Mouse (Mus musculus) lung, postnatal 0 days (tissue): ENCODE measurements at regions not wholly inside any gene's neighbourhood (a gene's known extent, or its start where the extent isn't known, plus 50 kb on each side); places are given as distances from the start of the nearest gene placed in this dataset.

ENCODE experiments used
- ATAC-seq: fragments of 200-750 bp; cut with Nextera tagmentation; 2 replicates; pipeline ENCODE4 v1.8.0; 2017; ENCODE audit warnings: moderate library complexity
- DNase-seq: peaks from one replicate; pipeline ENCODE4 v3.0.0-alpha.2; 2016; ENCODE audit warnings: low spot score
- H3K27ac ChIP-seq: fragments of 300-500 bp; sonication (generic); 2 replicates; pipeline ENCODE4 v1.5.1; 2014; ENCODE audit warnings: antibody characterized with exemption, mild to moderate bottlenecking, low read length, mixed read lengths
- H3K27me3 ChIP-seq: fragments of 300-500 bp; sonication (generic); replicated peaks from 2 replicates; pipeline ENCODE4 v1.6.1; 2014; ENCODE audit warnings: low read length, mixed read lengths; ENCODE audit not compliant: insufficient read depth
- H3K36me3 ChIP-seq: fragments of 300-500 bp; sonication (generic); 2 replicates; pipeline ENCODE4 v1.6.1; 2014; ENCODE audit warnings: low read length, mixed read lengths; ENCODE audit not compliant: insufficient read depth
- H3K4me1 ChIP-seq: fragments of 300-500 bp; sonication (generic); 2 replicates; pipeline ENCODE4 v1.6.1; 2014; ENCODE audit warnings: antibody characterized with exemption, low read depth, low read length, mixed read lengths; ENCODE audit not compliant: insufficient read depth
- H3K4me2 ChIP-seq: fragments of 300-500 bp; sonication (generic); replicated peaks from 2 replicates; pipeline ENCODE4 v1.6.1; 2014; ENCODE audit warnings: low read depth, mild to moderate bottlenecking, low read length, moderate library complexity, mixed read lengths
- H3K4me3 ChIP-seq: fragments of 300-500 bp; sonication (generic); 2 replicates; pipeline ENCODE4 v1.5.1; 2014; ENCODE audit warnings: low read depth, low read length
- H3K9ac ChIP-seq: fragments of 300-500 bp; sonication (generic); replicated peaks from 2 replicates; pipeline ENCODE4 v1.6.1; 2014; ENCODE audit warnings: low read depth, mild to moderate bottlenecking
- H3K9me3 ChIP-seq: fragments of 300-500 bp; sonication (generic); 2 replicates; pipeline ENCODE4 v1.6.1; 2016; ENCODE audit warnings: low read length, mixed read lengths
- CTCF ChIP-seq: IDR thresholded peaks from 2 replicates; pipeline ENCODE4 v1.5.1; 2016; ENCODE audit warnings: antibody characterized with exemption, mild to moderate bottlenecking
- EP300 ChIP-seq: IDR thresholded peaks from 2 replicates; pipeline ENCODE4 v1.6.1; 2016; ENCODE audit warnings: antibody characterized with exemption, mild to moderate bottlenecking, control low read depth
- WGBS: fragments of 180-500 bp; shearing (Covaris S2); extraction: QIAGEN DNeasy Blood & Tissue Kit; methylation state at CpG from one replicate; pipeline ENCODE4 v1.1.7; 2014; 5-methylcytosine and 5-hydroxymethylcytosine counted together

DNA sequence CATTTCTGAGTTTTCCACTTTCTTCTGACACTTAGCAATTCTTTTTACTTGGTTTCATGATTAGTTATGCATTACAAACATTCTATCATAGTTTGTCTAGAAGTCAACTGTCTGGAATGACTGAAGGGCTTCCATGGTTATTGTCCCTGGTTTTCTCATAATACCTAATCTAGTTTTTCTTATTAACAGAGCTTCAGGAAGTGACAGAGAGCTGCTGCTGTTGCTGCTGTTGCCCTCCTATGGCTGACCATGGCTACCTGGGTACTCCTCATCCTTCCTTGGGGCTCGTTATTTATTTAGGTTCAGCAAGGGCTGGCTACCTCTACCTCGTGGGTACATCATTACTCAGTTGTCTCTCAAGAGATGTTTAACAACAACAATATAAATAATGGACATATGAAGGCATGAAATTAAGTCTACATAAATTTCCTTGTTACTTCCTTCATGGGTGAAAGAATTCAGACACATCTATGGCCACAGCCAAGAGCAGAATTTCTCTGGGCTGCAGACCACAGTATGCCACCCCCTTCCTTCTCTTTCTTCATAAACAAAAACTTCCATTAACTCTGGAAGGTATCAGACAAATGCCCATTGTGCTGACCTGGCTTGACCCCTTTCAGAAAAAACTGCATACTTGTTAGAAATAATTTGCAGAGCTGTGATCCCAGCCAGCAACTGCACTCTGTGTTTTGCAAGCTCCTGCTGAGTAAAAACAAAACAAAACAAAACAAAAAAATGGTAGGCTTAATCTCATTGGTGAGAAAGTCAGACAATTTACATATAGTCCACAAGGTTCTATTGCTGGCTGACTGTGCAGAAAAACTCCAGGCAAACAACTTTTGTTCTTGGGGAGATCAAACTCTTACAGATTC is 103.6 kb upstream of the Lgalsl start:
- ATAC-seq (no peak), DNase-seq (peak; percentile 18)
- no peaks in the 10 kb centered on the region for H3K27me3 ChIP-seq
- H3K36me3 ChIP-seq = no peaks in the 10 kb centered on the region
- H3K4me2 ChIP-seq = no peak overlapping the region
- no peak overlapping the region for H3K27ac ChIP-seq
- 51% methylated on average over 2 of the region's 2 CpGs for WGBS
- H3K9me3 ChIP-seq = no peaks in the 10 kb centered on the region
- no peak overlapping the region for H3K4me3 ChIP-seq
- H3K9ac ChIP-seq = no peak overlapping the region
- TF ChIP-seq EP300 = no peak
- TF ChIP-seq CTCF = no peak
- H3K4me1 ChIP-seq = no peaks in the 10 kb centered on the region

DNA sequence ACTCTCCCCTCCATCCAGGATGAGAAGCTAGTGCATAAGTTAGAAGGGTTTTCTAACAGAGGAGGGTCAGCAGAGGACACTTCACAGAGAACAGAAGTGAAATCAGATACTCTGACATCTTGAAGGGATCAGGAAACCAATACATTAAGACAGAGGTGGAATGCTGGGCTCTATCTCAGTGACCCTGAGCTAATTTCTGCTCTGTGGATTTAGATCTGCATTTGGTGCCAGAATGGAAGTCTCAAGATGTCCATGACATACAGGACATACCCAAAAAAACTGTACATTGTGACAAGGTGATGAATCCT is 104.2 kb upstream of the Lgalsl start:
- H3K4me1 ChIP-seq = no peaks in the 10 kb centered on the region
- no peak overlapping the region for H3K27ac ChIP-seq
- no peak overlapping the region for H3K9ac ChIP-seq
- TF ChIP-seq CTCF (no peak), EP300 (no peak)
- H3K36me3 ChIP-seq = no peaks in the 10 kb centered on the region
- no peak overlapping the region for H3K4me2 ChIP-seq
- DNase-seq (no peak), ATAC-seq (no peak)
- H3K9me3 ChIP-seq = no peaks in the 10 kb centered on the region
- H3K4me3 ChIP-seq = no peak overlapping the region
- no peaks in the 10 kb centered on the region for H3K27me3 ChIP-seq

GRCm38 (mm10) chr11:20935910-20936309 is 105.1 kb upstream of the Lgalsl start:
- H3K4me2 ChIP-seq = no peak overlapping the region
- ATAC-seq = no peak
- H3K4me1 ChIP-seq = no peaks in the 10 kb centered on the region
- no peaks in the 10 kb centered on the region for H3K36me3 ChIP-seq
- H3K27me3 ChIP-seq = no peaks in the 10 kb centered on the region
- DNase-seq = no peak
- WGBS = 85% methylated on average over 2 of the region's 2 CpGs
- TF ChIP-seq CTCF (no peak), EP300 (no peak)
- H3K9ac ChIP-seq = no peak overlapping the region
- no peak overlapping the region for H3K4me3 ChIP-seq
- no peaks in the 10 kb centered on the region for H3K9me3 ChIP-seq
- no peak overlapping the region for H3K27ac ChIP-seq

DNA sequence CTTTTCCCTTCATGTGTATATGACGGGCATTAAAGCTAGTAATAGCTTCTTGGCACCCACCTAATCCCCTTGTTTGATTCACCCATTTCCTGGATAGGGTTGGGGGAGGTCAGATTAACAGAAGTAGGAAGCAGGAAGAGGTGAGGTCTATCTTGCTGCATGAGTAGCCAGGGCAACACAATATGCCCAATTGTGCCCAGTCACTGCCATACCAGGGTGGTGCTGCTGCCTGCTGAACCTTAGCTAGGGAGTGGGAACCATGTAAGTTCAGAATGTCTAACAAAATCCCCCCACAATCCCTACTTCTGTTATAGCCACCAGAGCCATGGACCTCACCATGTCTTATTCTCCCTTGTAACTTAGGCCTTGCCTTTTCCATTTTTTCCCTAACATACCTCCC is 106.1 kb upstream of the Lgalsl start:
- H3K27ac ChIP-seq = no peak overlapping the region
- no peak overlapping the region for H3K4me3 ChIP-seq
- WGBS = 50% methylated on average over 1 of the region's 1 CpGs
- H3K36me3 ChIP-seq = no peaks in the 10 kb centered on the region
- H3K4me1 ChIP-seq = no peaks in the 10 kb centered on the region
- no peaks in the 10 kb centered on the region for H3K27me3 ChIP-seq
- H3K4me2 ChIP-seq = no peak overlapping the region
- ATAC-seq = no peak
- no peak for DNase-seq
- H3K9ac ChIP-seq = no peak overlapping the region
- TF ChIP-seq CTCF = no peak
- TF ChIP-seq EP300 = no peak
- H3K9me3 ChIP-seq = no peaks in the 10 kb centered on the region

DNA sequence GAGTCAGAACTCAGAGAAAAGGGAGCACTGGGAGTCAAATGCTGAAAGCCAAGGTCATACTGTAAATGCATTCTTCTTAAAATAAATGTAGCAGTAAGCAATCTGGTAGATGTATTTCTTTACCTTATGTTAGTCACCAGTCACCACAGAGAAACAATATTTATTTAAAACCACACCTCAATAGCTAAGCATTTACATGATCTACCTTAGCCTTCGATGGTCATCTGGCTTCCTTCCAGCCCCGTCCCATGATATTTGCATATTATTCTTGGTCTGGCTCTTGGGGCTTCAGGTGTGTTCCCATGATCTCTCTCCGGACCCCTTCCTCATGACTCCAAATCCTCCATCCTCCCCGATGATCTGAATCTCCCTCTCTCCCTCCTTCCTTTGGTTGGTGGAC is 107.1 kb upstream of the Lgalsl start:
- WGBS = 83% methylated on average over 4 of the region's 4 CpGs
- no peak overlapping the region for H3K9ac ChIP-seq
- H3K4me1 ChIP-seq = no peaks in the 10 kb centered on the region
- no peaks in the 10 kb centered on the region for H3K27me3 ChIP-seq
- no peak for TF ChIP-seq CTCF
- no peak overlapping the region for H3K4me2 ChIP-seq
- ATAC-seq = no peak; the same call in 1 of the 2 replicates
- no peaks in the 10 kb centered on the region for H3K36me3 ChIP-seq
- no peaks in the 10 kb centered on the region for H3K9me3 ChIP-seq
- H3K4me3 ChIP-seq = no peak overlapping the region
- no peak for DNase-seq
- no peak overlapping the region for H3K27ac ChIP-seq

GRCm38 (mm10) chr11:20939644-20940043 is 108.8 kb upstream of the Lgalsl start:
- Histone ChIP-seq H3K9me3 (no peaks in the 10 kb centered on the region), H3K4me3 (no peak overlapping the region), H3K36me3 (no peaks in the 10 kb centered on the region), H3K27me3 (no peaks in the 10 kb centered on the region), H3K4me2 (no peak overlapping the region), H3K27ac (no peak overlapping the region), H3K4me1 (no peaks in the 10 kb centered on the region), H3K9ac (no peak overlapping the region)
- ATAC-seq (no peak), DNase-seq (no peak)
- no peak for TF ChIP-seq EP300
- no peak for TF ChIP-seq CTCF
- WGBS = 84% methylated on average over 4 of the region's 4 CpGs

GRCm38 (mm10) chr11:20941546-20941945 is 110.7 kb upstream of the Lgalsl start:
- no peak overlapping the region for H3K4me2 ChIP-seq
- no peaks in the 10 kb centered on the region for H3K36me3 ChIP-seq
- WGBS = 57% methylated on average over 4 of the region's 4 CpGs
- ATAC-seq (no peak), DNase-seq (no peak)
- H3K4me1 ChIP-seq = no peaks in the 10 kb centered on the region
- H3K4me3 ChIP-seq = no peak overlapping the region
- no peak overlapping the region for H3K9ac ChIP-seq
- no peak overlapping the region for H3K27ac ChIP-seq
- no peak for TF ChIP-seq CTCF
- no peak for TF ChIP-seq EP300
- H3K27me3 ChIP-seq = no peaks in the 10 kb centered on the region
- no peaks in the 10 kb centered on the region for H3K9me3 ChIP-seq
